Mouse (Mus musculus): ENCODE data around the gene Fkbp15. TPM values are rescaled to one million over a fixed set of nuclear protein-coding genes. Genes with fewer than 3 reads are reported as not detected.

The Fkbp15 gene
- total and polyA plus RNA-seq, 2 experiments from 2014 or later = 11.8 to 34.3 TPM

GRCm38 (mm10) chr4:62379724-62380381 is 19.5 kb upstream of the Fkbp15 start:
- TF ChIP-seq CTCF (IDR thresholded peaks at IDR 0.05; ENCODE audit: low read depth) (no peak), EP300 (IDR thresholded peaks at IDR 0.05; ENCODE audit: low read depth) (no peak)
- Histone ChIP-seq H3K4me1 (ENCODE audit: control insufficient read depth, insufficient read depth) (0 out of 2 replicates have a peak, but pooled peaks cover 2% of the 10 kb centered on the region), H3K4me3 (ENCODE audit: low read depth, low read length) (no peak overlapping the region), H3K9me3 (replicated peaks; ENCODE audit: control insufficient read depth, low read length) (no peaks in the 10 kb centered on the region), H3K4me2 (ENCODE audit: low read depth, low read length) (no peak overlapping the region), H3K27ac (ENCODE audit: low read depth) (no peak overlapping the region), H3K9ac (replicated peaks; ENCODE audit: low read depth, low read length) (no peak overlapping the region), H3K27me3 (ENCODE audit: control insufficient read depth, insufficient read depth, low read length) (no peaks in the 10 kb centered on the region), H3K36me3 (replicated peaks; ENCODE audit: control insufficient read depth, insufficient read depth, low read length) (peaks cover 3% of the 10 kb centered on the region; the same call in 1 of the 2 replicates)
- ATAC-seq (ENCODE audit: insufficient read depth, low read depth) (no peak), DNase-seq (ENCODE audit: low spot score) (no peak)
- 77% methylated on average over 9 of the region's 9 CpGs for WGBS

GRCm38 (mm10) chr4:62376123-62376522 is 15.8 kb upstream of the Fkbp15 start:
- WGBS = 87% methylated on average over 2 of the region's 2 CpGs
- TF ChIP-seq EP300 (IDR thresholded peaks at IDR 0.05; ENCODE audit: low read depth) = no peak
- TF ChIP-seq CTCF (IDR thresholded peaks at IDR 0.05; ENCODE audit: low read depth) = no peak
- Histone ChIP-seq H3K36me3 (replicated peaks; ENCODE audit: control insufficient read depth, insufficient read depth, low read length) (no peaks in the 10 kb centered on the region), H3K27ac (ENCODE audit: low read depth) (no peak overlapping the region), H3K27me3 (ENCODE audit: control insufficient read depth, insufficient read depth, low read length) (no peaks in the 10 kb centered on the region), H3K9me3 (replicated peaks; ENCODE audit: control insufficient read depth, low read length) (no peaks in the 10 kb centered on the region), H3K4me3 (ENCODE audit: low read depth, low read length) (no peak overlapping the region), H3K9ac (replicated peaks; ENCODE audit: low read depth, low read length) (no peak overlapping the region), H3K4me2 (ENCODE audit: low read depth, low read length) (no peak overlapping the region), H3K4me1 (ENCODE audit: control insufficient read depth, insufficient read depth) (peaks cover 17% of the 10 kb centered on the region; the same call in 1 of the 2 replicates)
- ATAC-seq (ENCODE audit: insufficient read depth, low read depth) = no peak
- DNase-seq (ENCODE audit: low spot score) = no peak

GRCm38 (mm10) chr4:62374342-62374741 is 14.0 kb upstream of the Fkbp15 start:
- TF ChIP-seq EP300 (IDR thresholded peaks at IDR 0.05; ENCODE audit: low read depth) (no peak), CTCF (IDR thresholded peaks at IDR 0.05; ENCODE audit: low read depth) (no peak)
- H3K36me3 ChIP-seq (replicated peaks; ENCODE audit: control insufficient read depth, insufficient read depth, low read length) = no peaks in the 10 kb centered on the region
- H3K9ac ChIP-seq (replicated peaks; ENCODE audit: low read depth, low read length) = no peak overlapping the region
- H3K27me3 ChIP-seq (ENCODE audit: control insufficient read depth, insufficient read depth, low read length) = no peaks in the 10 kb centered on the region
- H3K4me3 ChIP-seq (ENCODE audit: low read depth, low read length) = no peak overlapping the region
- H3K9me3 ChIP-seq (replicated peaks; ENCODE audit: control insufficient read depth, low read length) = no peaks in the 10 kb centered on the region
- DNase-seq (ENCODE audit: low spot score) = no peak
- no peak for ATAC-seq (ENCODE audit: insufficient read depth, low read depth)
- peak overlapping the region; percentile 29; the same call in 1 of the 2 replicates for H3K4me2 ChIP-seq (ENCODE audit: low read depth, low read length)
- peaks cover 25% of the 10 kb centered on the region; the same call in 1 of the 2 replicates for H3K4me1 ChIP-seq (ENCODE audit: control insufficient read depth, insufficient read depth)
- 28% methylated on average over 4 of the region's 4 CpGs for WGBS
- H3K27ac ChIP-seq (ENCODE audit: low read depth) = peak overlapping the region; percentile 64

- Histone ChIP-seq H3K36me3 (replicated peaks; ENCODE audit: control insufficient read depth, insufficient read depth, low read length) (no peaks in the 10 kb centered on the region), H3K4me1 (ENCODE audit: control insufficient read depth, insufficient read depth) (peaks cover 29% of the 10 kb centered on the region), H3K9me3 (replicated peaks; ENCODE audit: control insufficient read depth, low read length) (no peaks in the 10 kb centered on the region), H3K9ac (replicated peaks; ENCODE audit: low read depth, low read length) (no peak overlapping the region), H3K27me3 (ENCODE audit: control insufficient read depth, insufficient read depth, low read length) (no peaks in the 10 kb centered on the region), H3K27ac (ENCODE audit: low read depth) (no peak overlapping the region), H3K4me2 (ENCODE audit: low read depth, low read length) (no peak overlapping the region), H3K4me3 (ENCODE audit: low read depth, low read length) (no peak overlapping the region)
- TF ChIP-seq CTCF (IDR thresholded peaks at IDR 0.05; ENCODE audit: low read depth) (no peak), EP300 (IDR thresholded peaks at IDR 0.05; ENCODE audit: low read depth) (no peak)
- no peak for ATAC-seq (ENCODE audit: insufficient read depth, low read depth)
- 64% methylated on average over 7 of the region's 7 CpGs for WGBS
- DNase-seq (ENCODE audit: low spot score) = no peak
Measured at GRCm38 (mm10) chr4:62373668-62374067, 13.3 kb upstream of the Fkbp15 start.

GRCm38 (mm10) chr4:62372818-62373520 is 12.6 kb upstream of the Fkbp15 start:
- 85% methylated on average over 9 of the region's 9 CpGs for WGBS
- Histone ChIP-seq H3K27ac (ENCODE audit: low read depth) (no peak overlapping the region), H3K4me2 (ENCODE audit: low read depth, low read length) (no peak overlapping the region), H3K9me3 (replicated peaks; ENCODE audit: control insufficient read depth, low read length) (no peaks in the 10 kb centered on the region), H3K36me3 (replicated peaks; ENCODE audit: control insufficient read depth, insufficient read depth, low read length) (no peaks in the 10 kb centered on the region), H3K27me3 (ENCODE audit: control insufficient read depth, insufficient read depth, low read length) (no peaks in the 10 kb centered on the region), H3K4me1 (ENCODE audit: control insufficient read depth, insufficient read depth) (peaks cover 29% of the 10 kb centered on the region), H3K4me3 (ENCODE audit: low read depth, low read length) (no peak overlapping the region), H3K9ac (replicated peaks; ENCODE audit: low read depth, low read length) (no peak overlapping the region)
- no peak for DNase-seq (ENCODE audit: low spot score)
- TF ChIP-seq EP300 (IDR thresholded peaks at IDR 0.05; ENCODE audit: low read depth) (no peak), CTCF (IDR thresholded peaks at IDR 0.05; ENCODE audit: low read depth) (no peak)
- ATAC-seq (ENCODE audit: insufficient read depth, low read depth) = no peak
